Mouse (Mus musculus): ENCODE results near the gene Olfr731. TPM values are rescaled to one million over a fixed set of nuclear protein-coding genes. Genes with fewer than 3 reads are reported as not detected.

Gene Olfr731
- polyA plus RNA-seq (2015; fragmentation: Nextera tagmentation; extraction: Ambion mirVana), result not detected in 2 replicates

GRCm38 (mm10) chr14:50241766-50242165, at the start of gene Olfr731:
Gene Olfr731, minus strand, starts transcription at chr14:50241866.
- no peak for ATAC-seq (ENCODE audit: extremely low read depth, insufficient number of reproducible peaks, low FRiP score, low TSS enrichment)
- Histone ChIP-seq H3K27ac (replicated peaks) (no peak within 1 kb of the TSS), H3K27me3 (replicated peaks) (no peaks in the 10 kb centered on the region), H3K9ac (no peak within 1 kb of the TSS), H3K4me2 (no peak within 1 kb of the TSS), H3K36me3 (no peaks in the 10 kb centered on the region), H3K9me3 (no peaks in the 10 kb centered on the region; the same call in 1 of the 2 replicates), H3K4me3 (no peak within 1 kb of the TSS), H3K4me1 (no peaks in the 10 kb centered on the region)
- 69% methylated on average over 4 of the region's 4 CpGs for WGBS

- no peaks in the 10 kb centered on the region for H3K9me3 ChIP-seq
- H3K9ac ChIP-seq, result no peak within 1 kb of the TSS
- no peak within 1 kb of the TSS for H3K4me3 ChIP-seq
- WGBS, result 87% methylated on average over 1 of the region's 1 CpGs
- no peaks in the 10 kb centered on the region for H3K4me1 ChIP-seq
- no peak for ATAC-seq (ENCODE audit: extremely low read depth, insufficient number of reproducible peaks, low FRiP score, low TSS enrichment)
- H3K4me2 ChIP-seq, result no peak within 1 kb of the TSS
- H3K27me3 ChIP-seq (replicated peaks), result no peaks in the 10 kb centered on the region
- H3K36me3 ChIP-seq, result no peaks in the 10 kb centered on the region
- no peak within 1 kb of the TSS for H3K27ac ChIP-seq (replicated peaks)
These were observed 42.4 kb upstream of the Olfr731 start, which contains the start of gene Olfr732 for GRCm38 (mm10) chr14:50284106-50284505. Gene Olfr732, minus strand, starts transcription at chr14:50284206.

- ATAC-seq (ENCODE audit: extremely low read depth, insufficient number of reproducible peaks, low FRiP score, low TSS enrichment), result no peak
- Histone ChIP-seq H3K4me2 (no peak within 1 kb of the TSS), H3K9ac (no peak within 1 kb of the TSS), H3K9me3 (no peaks in the 10 kb centered on the region), H3K4me3 (no peak within 1 kb of the TSS), H3K36me3 (no peaks in the 10 kb centered on the region), H3K27ac (replicated peaks) (no peak within 1 kb of the TSS), H3K4me1 (no peaks in the 10 kb centered on the region), H3K27me3 (replicated peaks) (no peaks in the 10 kb centered on the region)
- WGBS, result 38% methylated on average over 1 of the region's 1 CpGs
These were observed 53.6 kb downstream of the Olfr731 start, which contains the start of gene Olfr730 for GRCm38 (mm10) chr14:50188098-50188497. Gene Olfr730, minus strand, starts transcription at chr14:50188198.

Other genes starting within 250 kb of the Olfr731 start
- not detected in 2 replicates for gene Olfr725, start 201.5 kb downstream of the Olfr731 start, polyA plus RNA-seq (2015; fragmentation: Nextera tagmentation; extraction: Ambion mirVana)
- gene Olfr726, start 150.9 kb downstream of the Olfr731 start, polyA plus RNA-seq (2015; fragmentation: Nextera tagmentation; extraction: Ambion mirVana), result not detected in 2 replicates
- not detected in 2 replicates for gene Olfr727, start 118.7 kb downstream of the Olfr731 start, polyA plus RNA-seq (2015; fragmentation: Nextera tagmentation; extraction: Ambion mirVana)
- not detected in 2 replicates for gene Olfr728, start 99.2 kb downstream of the Olfr731 start, polyA plus RNA-seq (2015; fragmentation: Nextera tagmentation; extraction: Ambion mirVana)
- not detected in 2 replicates for gene Olfr729, start 89.0 kb downstream of the Olfr731 start, polyA plus RNA-seq (2015; fragmentation: Nextera tagmentation; extraction: Ambion mirVana)
- gene Olfr730, start 53.7 kb downstream of the Olfr731 start, polyA plus RNA-seq (2015; fragmentation: Nextera tagmentation; extraction: Ambion mirVana), result not detected in 2 replicates
- gene Olfr732, start 42.3 kb upstream of the Olfr731 start, polyA plus RNA-seq (2015; fragmentation: Nextera tagmentation; extraction: Ambion mirVana), result not detected in 2 replicates
- gene Olfr733, start 59.7 kb upstream of the Olfr731 start, polyA plus RNA-seq (2015; fragmentation: Nextera tagmentation; extraction: Ambion mirVana), result not detected in 2 replicates
- not detected in 2 replicates for gene Olfr734, start 84.9 kb upstream of the Olfr731 start, polyA plus RNA-seq (2015; fragmentation: Nextera tagmentation; extraction: Ambion mirVana)
- not detected in 2 replicates for gene Olfr735, start 107.0 kb upstream of the Olfr731 start, polyA plus RNA-seq (2015; fragmentation: Nextera tagmentation; extraction: Ambion mirVana)
- gene Tlr11, start 116.0 kb upstream of the Olfr731 start, polyA plus RNA-seq (2015; fragmentation: Nextera tagmentation; extraction: Ambion mirVana), result not detected in 2 replicates
- not detected in 2 replicates for gene Olfr736, start 139.3 kb upstream of the Olfr731 start, polyA plus RNA-seq (2015; fragmentation: Nextera tagmentation; extraction: Ambion mirVana)
- gene Olfr738, start 165.7 kb upstream of the Olfr731 start, polyA plus RNA-seq (2015; fragmentation: Nextera tagmentation; extraction: Ambion mirVana), result not detected in 2 replicates
- not detected in 2 replicates for gene Olfr739, start 176.8 kb upstream of the Olfr731 start, polyA plus RNA-seq (2015; fragmentation: Nextera tagmentation; extraction: Ambion mirVana)
- not detected in 2 replicates for gene Olfr740, start 203.7 kb upstream of the Olfr731 start, polyA plus RNA-seq (2015; fragmentation: Nextera tagmentation; extraction: Ambion mirVana)
- not detected in 2 replicates for gene Olfr741, start 230.9 kb upstream of the Olfr731 start, polyA plus RNA-seq (2015; fragmentation: Nextera tagmentation; extraction: Ambion mirVana)

Measured in heart, embryonic 13.5 days (tissue).